Mouse (Mus musculus): ENCODE measurements around the gene H2-Q1.

- TF ChIP-seq CTCF (IDR thresholded peaks at IDR 0.05), result no peak
- TF ChIP-seq EP300 (IDR thresholded peaks at IDR 0.05), result no peak
These were observed 16.9 kb upstream of the H2-Q1 start for GRCm38 (mm10) chr17:35303271-35303670.

Data from lung, postnatal 0 days (tissue).